Mouse (Mus musculus): ENCODE results near the gene Slc43a2. TPM values are rescaled to one million over a fixed set of nuclear protein-coding genes. Genes with fewer than 3 reads are reported as not detected.
"Not testable (repeated sequence)": the region's sequence is repeated elsewhere in the genome, so short reads cannot be mapped to it uniquely, and the experiment has no call there.

Slc43a2 gene
- polyA plus RNA-seq, 1 experiment from 2014 or later: 5.1 TPM

DNA sequence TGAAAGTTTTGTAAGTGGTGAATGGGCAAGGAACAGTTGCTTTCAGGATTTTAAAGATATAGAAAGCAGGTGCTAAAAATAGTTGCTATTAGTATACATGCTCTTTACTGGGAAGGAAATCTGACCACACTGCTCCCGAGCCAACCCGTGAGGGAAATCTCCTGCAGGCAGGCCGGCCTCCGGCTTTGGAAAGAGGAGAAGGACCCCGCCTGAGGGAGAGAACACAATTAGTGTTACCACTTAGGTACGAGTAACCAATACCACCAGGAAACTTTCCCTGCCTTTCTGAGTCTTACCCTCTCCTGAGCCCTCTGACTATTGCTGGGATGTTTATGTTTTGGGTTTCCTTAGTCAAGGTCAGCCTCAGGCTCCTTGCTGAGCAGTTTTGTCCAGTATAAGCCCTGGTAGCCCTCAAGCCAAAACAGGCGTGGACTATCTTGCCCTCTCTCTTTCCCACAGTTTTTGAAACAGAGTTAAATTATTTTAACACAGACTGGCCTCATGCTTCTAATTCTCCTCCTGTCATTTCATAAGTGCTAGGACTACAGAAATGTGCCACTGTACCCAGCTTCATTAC, 21.5 kb downstream of the Slc43a2 start:
- Histone ChIP-seq H3K9me3 (ENCODE audit: control insufficient read depth, low read depth, low read length) (no peaks in the 10 kb centered on the region; the same call in 1 of the 2 replicates), H3K27me3 (ENCODE audit: control insufficient read depth, insufficient read depth, low read length) (no peaks in the 10 kb centered on the region), H3K4me2 (replicated peaks; ENCODE audit: low read depth, low read length) (no peak overlapping the region), H3K9ac (replicated peaks; ENCODE audit: low read depth, low read length) (no peak overlapping the region), H3K4me3 (ENCODE audit: low read depth, low read length) (no peak overlapping the region), H3K27ac (ENCODE audit: low read length) (no peak overlapping the region), H3K36me3 (ENCODE audit: control insufficient read depth, insufficient read depth, low read length) (no peaks in the 10 kb centered on the region), H3K4me1 (ENCODE audit: control insufficient read depth, insufficient read depth, low read length) (peaks cover 39% of the 10 kb centered on the region)
- WGBS: 51% methylated on average over 7 of the region's 7 CpGs
- ATAC-seq (ENCODE audit: insufficient number of reproducible peaks, insufficient read depth, low FRiP score, low read depth): no peak

DNA sequence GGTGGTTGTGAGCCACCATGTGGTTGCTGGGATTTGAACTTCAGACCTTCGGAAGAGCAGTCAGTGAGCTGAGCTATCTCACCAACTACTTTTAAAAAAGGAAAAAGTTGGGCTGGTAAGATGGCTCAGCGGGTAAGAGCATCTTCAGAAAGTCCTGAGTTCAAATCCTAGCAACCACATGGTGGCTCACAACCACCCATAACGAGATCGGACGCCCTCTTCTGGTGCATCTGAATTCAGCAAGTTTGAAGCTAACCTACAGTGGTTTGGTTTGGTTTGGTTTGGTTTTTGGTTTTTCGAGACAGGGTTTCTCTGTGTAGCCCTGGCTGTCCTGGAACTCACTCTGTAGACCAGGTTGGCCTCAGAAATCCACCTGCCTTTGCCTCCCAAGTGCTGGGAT, 24.5 kb downstream of the Slc43a2 start:
- H3K4me1 ChIP-seq (ENCODE audit: control insufficient read depth, insufficient read depth, low read length): peaks cover 20% of the 10 kb centered on the region
- not testable (repeated sequence) for H3K9ac ChIP-seq (replicated peaks; ENCODE audit: low read depth, low read length); H3K4me3 ChIP-seq (ENCODE audit: low read depth, low read length); ATAC-seq (ENCODE audit: insufficient number of reproducible peaks, insufficient read depth, low FRiP score, low read depth); H3K27ac ChIP-seq (ENCODE audit: low read length); H3K4me2 ChIP-seq (replicated peaks; ENCODE audit: low read depth, low read length); H3K36me3 ChIP-seq (ENCODE audit: control insufficient read depth, insufficient read depth, low read length); H3K9me3 ChIP-seq (ENCODE audit: control insufficient read depth, low read depth, low read length); H3K27me3 ChIP-seq (ENCODE audit: control insufficient read depth, insufficient read depth, low read length)
- WGBS: 91% methylated on average over 6 of the region's 6 CpGs

DNA sequence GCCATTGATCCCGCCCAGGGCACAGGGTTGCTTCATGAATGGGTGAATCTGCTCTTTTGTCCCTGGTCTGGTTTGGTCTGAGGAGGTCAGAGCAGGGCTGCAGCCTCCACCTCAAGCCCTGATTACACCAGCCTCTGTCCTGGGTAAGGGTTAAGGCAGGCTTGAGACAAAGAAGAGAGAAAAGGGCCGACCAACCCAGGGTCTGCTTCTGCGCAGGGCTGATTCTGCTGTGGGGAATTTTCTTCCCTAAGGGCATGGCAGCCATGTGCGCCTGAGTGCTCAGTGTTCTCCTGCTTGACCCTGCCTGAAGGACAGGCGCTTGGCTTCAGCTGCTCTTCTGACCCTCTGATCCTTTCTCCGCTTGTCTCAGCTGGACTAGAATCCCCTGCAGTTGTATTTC, 25.6 kb downstream of the Slc43a2 start:
- Histone ChIP-seq H3K4me1 (ENCODE audit: control insufficient read depth, insufficient read depth, low read length) (peaks cover 9% of the 10 kb centered on the region), H3K4me2 (replicated peaks; ENCODE audit: low read depth, low read length) (no peak overlapping the region), H3K9me3 (ENCODE audit: control insufficient read depth, low read depth, low read length) (no peaks in the 10 kb centered on the region; the same call in 1 of the 2 replicates), H3K36me3 (ENCODE audit: control insufficient read depth, insufficient read depth, low read length) (no peaks in the 10 kb centered on the region), H3K27ac (ENCODE audit: low read length) (no peak overlapping the region), H3K4me3 (ENCODE audit: low read depth, low read length) (no peak overlapping the region), H3K27me3 (ENCODE audit: control insufficient read depth, insufficient read depth, low read length) (no peaks in the 10 kb centered on the region), H3K9ac (replicated peaks; ENCODE audit: low read depth, low read length) (no peak overlapping the region)
- WGBS: 85% methylated on average over 6 of the region's 6 CpGs
- ATAC-seq (ENCODE audit: insufficient number of reproducible peaks, insufficient read depth, low FRiP score, low read depth): no peak

DNA sequence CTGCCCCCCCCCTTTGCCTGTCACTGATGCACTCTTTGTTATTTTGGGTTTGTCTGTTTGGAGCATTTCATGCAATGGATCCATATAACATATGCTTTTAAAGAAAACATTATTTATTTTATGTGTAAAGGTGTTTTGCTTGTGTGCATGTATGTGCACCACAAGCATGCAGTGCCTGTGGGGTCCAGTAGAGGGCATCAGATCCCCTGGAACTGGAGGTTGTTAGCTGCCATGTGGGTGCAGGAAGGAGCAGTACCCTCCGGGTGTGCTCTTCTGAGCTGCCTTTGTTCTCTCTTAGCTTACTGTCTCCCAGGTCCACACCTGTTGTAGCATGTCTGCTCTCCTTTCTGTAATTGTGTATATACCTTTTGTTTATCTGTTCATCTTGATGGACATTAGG, 26.6 kb downstream of the Slc43a2 start:
- no peak for ATAC-seq (ENCODE audit: insufficient number of reproducible peaks, insufficient read depth, low FRiP score, low read depth)
- WGBS: 96% methylated on average over 1 of the region's 1 CpGs
- H3K4me1 ChIP-seq (ENCODE audit: control insufficient read depth, insufficient read depth, low read length): no peaks in the 10 kb centered on the region
- H3K27ac ChIP-seq (ENCODE audit: low read length): no peak overlapping the region
- no peaks in the 10 kb centered on the region for H3K36me3 ChIP-seq (ENCODE audit: control insufficient read depth, insufficient read depth, low read length)
- no peak overlapping the region for H3K9ac ChIP-seq (replicated peaks; ENCODE audit: low read depth, low read length)
- H3K27me3 ChIP-seq (ENCODE audit: control insufficient read depth, insufficient read depth, low read length): no peaks in the 10 kb centered on the region
- H3K4me3 ChIP-seq (ENCODE audit: low read depth, low read length): no peak overlapping the region
- no peaks in the 10 kb centered on the region; the same call in 1 of the 2 replicates for H3K9me3 ChIP-seq (ENCODE audit: control insufficient read depth, low read depth, low read length)
- no peak overlapping the region for H3K4me2 ChIP-seq (replicated peaks; ENCODE audit: low read depth, low read length)

DNA sequence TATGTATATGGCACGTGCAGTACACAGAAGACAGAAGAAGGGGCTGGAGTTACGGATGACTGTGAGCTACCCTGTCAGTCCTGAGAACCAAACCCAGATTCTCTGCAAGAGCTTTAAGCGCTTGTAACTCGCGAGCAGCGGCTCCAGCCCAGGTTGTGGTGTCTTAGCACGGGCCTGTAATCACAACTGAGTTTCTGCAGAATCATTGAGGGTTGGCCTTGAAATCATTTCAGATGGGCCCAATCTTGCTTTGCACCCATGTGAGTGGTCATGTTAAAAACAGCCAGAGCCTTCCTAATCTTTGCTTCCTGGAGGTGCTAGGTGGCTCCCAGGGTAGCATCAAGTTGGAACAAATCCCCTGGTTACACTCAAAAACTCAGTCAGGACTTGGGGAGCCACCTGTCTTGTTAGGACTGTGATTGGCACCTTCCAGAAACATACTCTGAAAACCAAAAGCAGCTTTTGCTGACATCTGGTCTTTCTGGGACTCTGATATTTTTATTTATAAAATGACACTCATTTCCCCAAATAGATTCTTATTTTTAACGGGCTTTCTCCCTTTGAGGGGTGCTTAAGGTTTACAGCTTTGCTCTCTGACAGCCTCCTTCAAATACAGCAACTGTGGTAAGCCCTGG, 28.5 kb downstream of the Slc43a2 start:
- H3K27me3 ChIP-seq (ENCODE audit: control insufficient read depth, insufficient read depth, low read length): no peaks in the 10 kb centered on the region
- no peak overlapping the region for H3K4me3 ChIP-seq (ENCODE audit: low read depth, low read length)
- ATAC-seq (ENCODE audit: insufficient number of reproducible peaks, insufficient read depth, low FRiP score, low read depth): no peak
- no peaks in the 10 kb centered on the region; the same call in 1 of the 2 replicates for H3K9me3 ChIP-seq (ENCODE audit: control insufficient read depth, low read depth, low read length)
- H3K9ac ChIP-seq (replicated peaks; ENCODE audit: low read depth, low read length): no peak overlapping the region
- H3K4me1 ChIP-seq (ENCODE audit: control insufficient read depth, insufficient read depth, low read length): no peaks in the 10 kb centered on the region
- no peaks in the 10 kb centered on the region for H3K36me3 ChIP-seq (ENCODE audit: control insufficient read depth, insufficient read depth, low read length)
- H3K27ac ChIP-seq (ENCODE audit: low read length): no peak overlapping the region
- WGBS: 88% methylated on average over 8 of the region's 8 CpGs
- H3K4me2 ChIP-seq (replicated peaks; ENCODE audit: low read depth, low read length): no peak overlapping the region

DNA sequence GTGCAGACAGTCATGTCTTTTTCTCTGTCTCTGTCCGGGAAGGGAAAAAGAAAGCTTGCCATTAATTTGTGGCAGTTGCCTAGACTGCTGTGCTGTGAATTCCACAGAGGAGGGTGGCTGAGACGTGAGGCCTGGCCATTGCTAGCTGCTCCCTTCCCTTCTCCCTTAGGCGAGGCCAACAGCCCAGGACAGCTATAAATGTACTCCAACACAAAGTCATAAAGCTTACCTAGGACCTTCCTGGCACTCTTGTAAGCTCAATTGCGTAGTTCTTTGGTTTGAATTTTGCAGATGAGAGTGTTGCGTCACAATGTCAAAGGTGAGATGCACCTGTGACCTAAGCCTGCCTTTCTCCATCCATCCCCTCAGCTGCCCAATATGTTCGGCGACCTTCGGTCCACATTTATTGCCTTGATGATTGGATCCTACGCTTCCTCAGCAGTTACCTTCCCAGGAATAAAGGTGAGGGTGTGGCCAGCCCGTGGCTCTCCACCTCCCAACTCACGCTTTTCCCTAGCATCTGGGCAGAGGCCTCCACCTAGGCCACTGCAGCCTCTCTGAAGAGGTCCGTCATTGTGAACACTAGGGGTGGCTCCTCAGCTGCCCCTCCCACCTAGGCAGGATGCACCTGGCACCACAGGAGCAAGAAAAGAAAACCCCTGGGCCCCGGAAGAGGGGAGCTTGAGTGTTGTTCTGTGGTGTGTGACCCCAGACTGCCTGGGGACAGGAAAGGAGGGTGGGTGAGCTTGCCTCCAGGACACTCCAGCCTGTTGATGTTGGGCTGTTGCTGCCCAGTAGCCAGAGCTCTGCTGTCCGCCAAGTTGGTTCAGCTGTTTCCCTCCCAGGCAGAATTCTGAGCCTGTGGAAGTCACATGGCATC, 29.3 kb downstream of the Slc43a2 start:
- no peak for ATAC-seq (ENCODE audit: insufficient number of reproducible peaks, insufficient read depth, low FRiP score, low read depth)
- 70% methylated on average over 14 of the region's 14 CpGs for WGBS

DNA sequence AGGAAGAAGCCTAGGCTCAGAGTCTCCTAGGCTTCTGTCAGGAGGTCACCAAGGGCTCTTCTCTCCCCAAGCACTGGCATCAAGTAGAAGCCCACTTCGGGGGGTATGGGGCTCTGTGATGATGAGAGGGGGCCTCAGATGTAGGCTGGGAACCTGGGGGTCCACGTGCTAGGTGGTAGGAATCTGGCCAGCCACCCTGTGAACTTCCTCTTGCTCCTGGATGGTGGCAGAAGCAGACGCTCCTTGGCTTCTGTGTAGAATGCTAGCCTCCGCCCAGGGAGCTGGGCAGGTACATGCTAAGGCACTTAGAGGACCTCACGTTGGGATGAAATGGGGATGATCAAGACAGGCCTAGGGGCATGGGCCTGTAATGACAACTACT, 29.9 kb downstream of the Slc43a2 start:
- no peak for ATAC-seq (ENCODE audit: insufficient number of reproducible peaks, insufficient read depth, low FRiP score, low read depth)
- Histone ChIP-seq H3K4me1 (ENCODE audit: control insufficient read depth, insufficient read depth, low read length) (no peaks in the 10 kb centered on the region), H3K27me3 (ENCODE audit: control insufficient read depth, insufficient read depth, low read length) (no peaks in the 10 kb centered on the region), H3K4me3 (ENCODE audit: low read depth, low read length) (no peak overlapping the region), H3K36me3 (ENCODE audit: control insufficient read depth, insufficient read depth, low read length) (no peaks in the 10 kb centered on the region), H3K9ac (replicated peaks; ENCODE audit: low read depth, low read length) (no peak overlapping the region), H3K9me3 (ENCODE audit: control insufficient read depth, low read depth, low read length) (no peaks in the 10 kb centered on the region; the same call in 1 of the 2 replicates), H3K4me2 (replicated peaks; ENCODE audit: low read depth, low read length) (no peak overlapping the region), H3K27ac (ENCODE audit: low read length) (no peak overlapping the region)
- 77% methylated on average over 5 of the region's 5 CpGs for WGBS

More for the DNA sequence above, 29.3 kb downstream of the Slc43a2 start:
- H3K4me1 ChIP-seq (ENCODE audit: control insufficient read depth, insufficient read depth, low read length): no peaks in the 10 kb centered on the region
- no peak overlapping the region for H3K4me2 ChIP-seq (replicated peaks; ENCODE audit: low read depth, low read length)
- H3K27me3 ChIP-seq (ENCODE audit: control insufficient read depth, insufficient read depth, low read length): no peaks in the 10 kb centered on the region
- no peak overlapping the region for H3K4me3 ChIP-seq (ENCODE audit: low read depth, low read length)
- no peaks in the 10 kb centered on the region; the same call in 1 of the 2 replicates for H3K9me3 ChIP-seq (ENCODE audit: control insufficient read depth, low read depth, low read length)
- no peak overlapping the region for H3K27ac ChIP-seq (ENCODE audit: low read length)
- H3K9ac ChIP-seq (replicated peaks; ENCODE audit: low read depth, low read length): no peak overlapping the region
- no peaks in the 10 kb centered on the region for H3K36me3 ChIP-seq (ENCODE audit: control insufficient read depth, insufficient read depth, low read length)

DNA sequence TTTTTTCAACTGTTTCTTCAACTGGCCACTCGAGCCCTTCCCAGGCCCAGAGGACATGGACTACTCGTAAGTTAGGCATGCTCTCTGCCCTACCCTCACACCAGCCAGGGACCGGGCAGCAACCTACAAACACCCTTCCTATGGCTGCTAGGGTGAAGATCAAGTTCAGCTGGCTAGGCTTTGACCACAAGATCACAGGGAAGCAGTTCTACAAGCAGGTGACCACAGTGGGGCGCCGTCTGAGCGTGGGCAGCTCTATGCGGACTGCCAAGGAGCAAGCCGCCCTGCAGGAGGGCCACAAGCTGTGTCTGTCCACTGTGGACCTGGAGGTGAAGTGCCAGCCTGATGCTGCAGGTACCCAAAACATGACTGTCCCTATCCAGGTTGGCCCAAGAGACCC, 31.3 kb downstream of the Slc43a2 start:
- Histone ChIP-seq H3K4me2 (replicated peaks; ENCODE audit: low read depth, low read length) (no peak overlapping the region), H3K9me3 (ENCODE audit: control insufficient read depth, low read depth, low read length) (no peaks in the 10 kb centered on the region; the same call in 1 of the 2 replicates), H3K4me3 (ENCODE audit: low read depth, low read length) (no peak overlapping the region), H3K9ac (replicated peaks; ENCODE audit: low read depth, low read length) (no peak overlapping the region), H3K27me3 (ENCODE audit: control insufficient read depth, insufficient read depth, low read length) (no peaks in the 10 kb centered on the region), H3K36me3 (ENCODE audit: control insufficient read depth, insufficient read depth, low read length) (no peaks in the 10 kb centered on the region), H3K27ac (ENCODE audit: low read length) (no peak overlapping the region), H3K4me1 (ENCODE audit: control insufficient read depth, insufficient read depth, low read length) (no peaks in the 10 kb centered on the region)
- no peak for ATAC-seq (ENCODE audit: insufficient number of reproducible peaks, insufficient read depth, low FRiP score, low read depth)
- 89% methylated on average over 8 of the region's 8 CpGs for WGBS

All from stomach, embryonic 14.5 days (tissue).